Mouse (Mus musculus): Measurements from ENCODE around the gene Nrip2.
"Not testable (repeated sequence)": the region's sequence is repeated elsewhere in the genome, so short reads cannot be mapped to it uniquely, and the experiment has no call there.

The Nrip2 gene

DNA sequence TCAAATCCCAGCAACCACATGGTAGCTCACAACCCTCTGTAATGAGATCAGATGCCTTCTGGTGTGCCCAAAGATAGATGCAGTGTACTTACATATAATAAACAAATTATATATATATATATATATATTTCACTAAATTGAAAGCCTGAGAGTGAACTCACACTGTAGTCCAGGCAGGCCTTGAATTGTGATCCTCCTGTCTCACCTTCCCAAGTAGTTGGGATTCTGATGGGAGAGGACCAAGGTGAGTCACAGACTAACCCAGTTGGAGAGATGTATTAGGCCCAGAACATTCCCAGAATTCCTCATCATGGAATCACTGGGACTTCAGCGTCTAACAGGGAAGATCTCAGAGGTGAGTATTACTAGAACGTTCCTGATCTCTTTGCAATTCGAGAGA lies at the start of gene Nrip2:
TSS of gene Nrip2 (plus strand) at position 301 of the 400 bp plus-strand sequence.
- no peak for DNase-seq (ENCODE audit: low read depth in 1 of 2, low spot score in 2 of 2)

DNA sequence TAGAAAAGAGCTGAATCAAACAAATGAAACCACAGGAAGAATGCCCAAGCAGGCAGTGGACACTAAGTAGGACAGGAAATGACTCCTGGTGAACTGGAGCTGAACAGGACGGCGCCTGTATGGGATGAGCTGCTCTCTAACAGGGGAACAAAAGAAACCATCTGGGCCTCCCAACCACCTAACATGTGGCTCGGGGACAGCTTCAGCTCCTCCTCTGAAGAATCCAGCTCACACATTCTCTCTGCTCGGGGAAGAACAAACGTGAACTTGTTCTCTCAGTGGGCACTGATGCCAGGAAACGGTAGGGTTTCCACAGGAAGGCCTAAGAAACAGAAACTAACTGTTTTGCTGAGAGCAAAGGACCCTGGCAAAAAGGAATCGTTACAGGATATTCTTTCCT lies 49.4 kb upstream of the Nrip2 start:
- no peak for DNase-seq (ENCODE audit: low read depth in 1 of 2, low spot score in 2 of 2)

DNA sequence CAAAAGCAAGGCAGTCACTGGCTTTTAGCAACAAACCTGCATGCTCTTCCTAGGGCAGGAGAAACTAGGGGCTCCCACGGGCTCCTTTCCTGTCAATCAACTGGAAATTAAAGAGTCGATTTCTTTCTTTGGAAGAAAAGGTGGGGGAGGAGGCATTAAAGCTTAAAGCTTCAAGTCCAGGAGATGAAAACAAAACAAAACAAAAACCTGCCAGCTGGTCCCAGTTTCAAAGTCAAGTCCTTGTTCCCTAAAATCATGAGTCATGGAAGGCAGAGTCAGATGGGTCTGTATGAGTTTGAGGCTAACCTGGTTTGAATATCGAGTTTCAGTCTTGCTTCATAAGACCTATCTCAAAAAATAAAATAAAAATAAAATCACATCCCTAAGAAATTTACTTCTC lies 45.0 kb upstream of the Nrip2 start:
- no peak for DNase-seq (ENCODE audit: low read depth in 1 of 2, low spot score in 2 of 2)

DNA sequence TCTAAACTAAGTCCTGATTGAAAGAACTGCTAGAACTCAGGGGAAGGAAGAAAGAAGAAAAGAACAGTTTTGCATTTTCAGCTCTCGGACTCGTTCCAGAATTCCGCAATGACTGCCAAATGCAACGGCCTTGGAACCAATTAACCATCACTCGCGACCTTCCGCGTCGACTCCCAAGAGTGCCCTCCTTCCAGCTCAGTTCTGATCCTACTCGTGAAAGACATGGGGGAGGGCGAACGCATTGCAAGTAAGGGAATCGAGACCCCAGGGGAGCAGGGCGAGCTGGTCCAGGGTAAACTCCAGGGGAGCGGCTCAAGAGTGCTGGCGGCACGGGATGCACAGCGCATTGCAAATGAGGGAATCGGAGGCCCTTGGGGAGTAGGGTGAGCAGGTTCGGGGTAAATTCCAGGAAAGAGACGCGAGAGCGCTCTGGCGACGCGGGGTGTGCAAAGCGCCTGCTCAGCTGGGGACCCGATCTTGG lies 43.9 kb upstream of the Nrip2 start:
- no peak for DNase-seq (ENCODE audit: low read depth in 1 of 2, low spot score in 2 of 2)

DNA sequence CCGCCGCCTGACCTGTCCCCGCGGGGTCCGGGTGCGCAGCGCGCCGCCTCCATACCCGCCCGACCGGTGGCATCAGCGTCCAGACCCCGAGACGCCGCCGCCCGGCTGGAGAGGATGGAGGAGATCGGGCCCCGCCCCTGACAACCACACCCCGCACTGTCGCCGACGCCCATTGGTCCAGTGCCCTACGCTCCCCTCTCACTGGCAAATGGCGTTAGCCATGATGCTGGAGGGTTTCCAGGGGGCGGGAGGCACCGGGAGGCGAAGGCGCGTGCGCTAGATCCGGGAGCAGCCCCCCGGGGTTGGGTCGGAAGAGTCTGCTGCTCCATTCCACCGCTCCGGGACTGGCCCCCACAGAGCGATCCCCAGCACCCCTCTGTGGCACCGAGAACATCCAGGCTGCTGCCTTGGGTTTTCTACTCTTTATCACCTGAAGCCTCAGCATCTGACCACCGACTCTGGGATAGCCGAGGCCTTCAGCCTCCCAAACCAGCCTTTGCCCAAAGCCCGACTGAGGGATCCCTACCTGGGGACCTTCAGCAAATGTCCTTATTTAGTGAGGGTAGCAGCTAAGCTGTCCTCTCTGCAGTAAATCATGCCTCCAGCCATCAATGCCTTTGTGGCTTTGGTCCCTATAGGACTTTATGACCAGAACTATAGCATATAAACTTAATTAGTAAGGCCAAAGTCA lies 43.2 kb upstream of the Nrip2 start, which contains the start of gene Tulp3:
TSS of gene Tulp3 (minus strand) at position 126 of the 691 bp plus-strand sequence.
- DNase-seq (ENCODE audit: low read depth in 1 of 2, low spot score in 2 of 2), result peak; percentile 28 to 29

DNA sequence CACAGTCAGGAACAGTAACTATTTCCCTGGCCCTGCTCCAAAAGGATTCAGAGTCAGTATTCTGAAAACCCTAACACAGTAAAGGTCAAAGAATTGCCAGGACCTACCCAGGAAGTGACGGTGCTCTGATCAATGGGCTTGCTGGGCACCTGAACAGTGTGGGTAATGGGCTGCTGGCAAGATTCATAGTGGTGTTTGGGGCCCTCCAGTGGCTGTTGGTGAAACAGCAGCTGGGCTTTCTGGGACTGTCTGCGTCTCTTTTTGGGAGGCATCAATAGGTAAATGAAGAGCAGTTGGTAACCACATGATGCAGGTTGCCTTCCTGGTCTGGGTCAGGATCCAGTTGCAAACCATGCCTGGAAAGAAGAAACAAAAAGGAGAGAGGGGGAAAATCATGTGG lies 40.1 kb upstream of the Nrip2 start:
- DNase-seq (ENCODE audit: low read depth in 1 of 2, low spot score in 2 of 2), result no peak

DNA sequence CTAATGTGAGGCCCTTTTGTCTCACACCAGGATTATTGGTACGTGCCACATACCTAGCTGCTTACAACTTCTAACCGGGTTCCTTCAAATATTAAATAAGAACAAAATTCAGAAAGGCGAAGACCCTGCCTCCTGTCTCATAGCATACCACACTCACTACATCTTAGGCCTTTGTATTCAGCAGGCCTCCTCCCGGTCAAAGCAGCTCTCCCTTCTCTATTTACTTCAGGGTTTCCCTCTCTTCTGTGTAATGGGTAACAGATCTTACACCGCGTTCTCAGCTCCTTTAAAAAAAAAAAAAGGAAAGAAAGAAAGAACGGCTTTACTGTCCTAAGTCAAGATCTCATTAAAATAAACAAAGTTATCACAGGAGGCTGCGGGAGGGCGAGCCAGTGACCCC lies 37.2 kb upstream of the Nrip2 start:
- DNase-seq (ENCODE audit: low read depth in 1 of 2, low spot score in 2 of 2), result no peak

DNA sequence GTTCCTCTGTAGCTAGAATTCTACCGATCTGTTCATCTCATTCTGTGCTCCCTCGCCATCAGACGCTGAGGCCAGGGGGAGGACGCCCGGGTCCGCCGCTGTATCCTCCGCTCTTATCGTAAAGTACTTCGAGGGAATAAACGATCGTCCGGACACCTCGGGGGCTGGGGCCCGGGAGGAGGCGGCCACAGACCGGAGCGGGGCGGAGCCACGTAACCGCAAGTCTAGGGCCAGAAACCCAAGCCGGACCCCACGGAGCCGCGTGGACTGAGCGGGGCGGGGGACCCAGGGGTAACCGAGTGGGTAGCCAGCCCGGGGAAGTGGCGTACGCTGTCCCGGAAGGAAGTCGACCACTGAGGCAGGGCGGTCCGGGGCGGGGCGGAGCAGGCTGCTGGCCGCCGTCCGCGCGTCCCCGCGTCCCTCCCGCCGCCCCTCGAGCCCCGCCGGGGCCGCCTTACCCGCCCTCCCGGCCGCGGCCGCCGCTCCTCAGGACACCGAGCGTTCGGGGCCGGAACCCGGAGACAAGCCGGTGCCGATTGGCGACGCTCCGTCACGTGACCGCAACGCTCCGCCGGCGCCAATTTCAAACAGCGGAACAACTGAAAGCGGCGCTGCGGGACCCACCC lies 36.6 kb upstream of the Nrip2 start, which contains the start of the genes Rhno1 and Foxm1:
TSS of gene Rhno1 (minus strand) at position 531 of the 626 bp plus-strand sequence.
TSS of gene Foxm1 (plus strand) at position 587 of the 626 bp plus-strand sequence.
- peak in 1 of 2 experiments; percentile 67 for DNase-seq (ENCODE audit: low read depth in 1 of 2, low spot score in 2 of 2)

DNA sequence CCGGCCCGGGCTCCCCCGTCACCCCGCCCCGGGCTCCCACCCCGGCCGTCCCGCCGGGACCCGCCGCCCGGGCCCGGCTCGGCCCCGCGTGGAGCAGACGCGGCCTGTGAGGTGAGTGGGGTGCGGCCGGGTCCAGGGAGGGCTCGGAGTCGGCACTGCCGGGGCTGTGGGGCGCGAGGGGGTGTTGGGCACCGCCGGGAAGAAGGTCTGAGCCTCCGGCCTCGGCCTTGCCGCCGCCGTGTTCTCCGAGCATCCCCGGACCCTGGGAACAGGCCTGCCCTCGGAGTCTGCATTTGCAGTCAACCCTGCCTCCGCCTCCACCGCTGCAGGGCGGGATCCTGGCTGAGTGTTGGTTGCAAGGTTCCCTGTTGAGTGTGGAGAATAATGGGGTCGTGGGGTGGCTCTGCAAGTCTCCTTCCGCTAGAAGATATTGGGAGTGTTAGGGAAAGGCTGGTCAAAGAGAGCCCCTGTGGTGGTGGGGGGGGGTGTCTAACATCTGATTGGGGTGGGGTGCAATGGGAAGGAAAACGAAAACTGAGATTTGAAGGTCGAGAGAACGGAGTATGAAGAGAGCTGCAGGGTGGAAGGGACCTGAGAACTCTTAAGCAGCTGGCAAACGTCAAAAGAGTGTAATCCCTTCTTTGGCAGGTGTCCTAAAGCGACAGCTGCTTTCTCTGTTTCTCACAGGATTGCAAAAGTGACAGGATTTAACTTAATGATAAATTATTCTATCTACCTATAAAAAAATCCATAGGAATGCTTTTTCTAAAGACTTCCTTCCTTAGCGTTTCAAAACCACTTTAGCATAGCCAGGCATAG lies 35.9 kb upstream of the Nrip2 start:
- DNase-seq (ENCODE audit: low read depth in 1 of 2, low spot score in 2 of 2), result no peak

DNA sequence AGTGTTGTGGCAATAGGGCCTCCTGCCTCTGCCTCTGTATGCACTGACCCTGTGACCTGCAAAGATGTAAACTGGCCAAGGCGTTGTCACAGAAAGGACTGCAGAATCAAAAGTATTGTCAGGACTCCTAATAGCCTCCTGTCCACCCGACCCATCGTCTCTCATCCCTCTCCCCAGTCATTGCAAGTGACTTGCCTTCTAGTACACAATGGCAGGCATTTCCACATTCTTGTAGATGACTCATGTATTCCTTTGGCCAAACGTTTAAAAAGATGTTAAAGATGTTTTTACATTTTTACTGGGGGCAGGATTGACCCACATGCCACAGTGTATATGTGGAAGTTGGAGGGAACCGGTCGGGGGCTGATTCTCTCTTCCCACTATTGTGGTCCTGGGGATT lies 34.4 kb upstream of the Nrip2 start:
- DNase-seq (ENCODE audit: low read depth in 1 of 2, low spot score in 2 of 2), result no peak

DNA sequence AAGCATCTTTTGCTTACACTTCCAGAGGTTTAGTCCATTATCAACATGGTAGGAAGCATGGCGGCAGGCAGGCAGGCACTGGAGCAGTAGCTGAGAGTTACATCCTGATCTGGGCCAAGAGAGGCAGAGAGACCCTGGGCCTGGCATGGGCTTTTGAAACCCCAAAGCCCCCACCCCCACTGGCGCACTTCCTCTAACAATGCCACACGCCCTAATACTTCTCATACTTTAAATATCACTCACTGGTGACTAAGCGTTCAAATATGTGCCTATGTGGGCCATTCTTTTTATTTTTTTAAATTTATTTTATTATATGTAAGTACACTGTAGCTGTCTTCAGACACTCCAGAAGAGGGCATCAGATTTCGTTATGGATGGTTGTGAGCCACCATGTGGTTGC lies 32.6 kb upstream of the Nrip2 start:
- DNase-seq (ENCODE audit: low read depth in 1 of 2, low spot score in 2 of 2), result no peak

DNA sequence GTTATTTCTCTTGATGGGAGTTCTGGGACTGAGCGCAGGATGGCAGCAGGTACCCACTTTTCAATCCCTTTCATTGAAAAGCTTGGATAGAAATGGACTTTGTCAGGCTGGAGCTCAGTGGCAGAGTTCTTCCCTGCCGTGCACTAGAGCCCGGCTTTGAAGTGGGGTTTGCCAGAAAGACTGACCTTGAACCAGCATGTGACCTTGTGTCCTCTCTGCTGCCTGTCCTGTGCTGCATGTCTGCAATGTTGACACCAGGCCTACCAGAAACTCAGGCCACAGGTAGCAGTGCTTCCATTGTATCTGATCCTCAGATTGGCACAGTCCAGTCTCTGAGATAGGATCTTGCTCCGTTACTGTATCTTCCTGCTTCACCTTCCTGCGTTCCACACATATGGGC lies 29.1 kb upstream of the Nrip2 start:
- no peak for DNase-seq (ENCODE audit: low read depth in 1 of 2, low spot score in 2 of 2)

DNA sequence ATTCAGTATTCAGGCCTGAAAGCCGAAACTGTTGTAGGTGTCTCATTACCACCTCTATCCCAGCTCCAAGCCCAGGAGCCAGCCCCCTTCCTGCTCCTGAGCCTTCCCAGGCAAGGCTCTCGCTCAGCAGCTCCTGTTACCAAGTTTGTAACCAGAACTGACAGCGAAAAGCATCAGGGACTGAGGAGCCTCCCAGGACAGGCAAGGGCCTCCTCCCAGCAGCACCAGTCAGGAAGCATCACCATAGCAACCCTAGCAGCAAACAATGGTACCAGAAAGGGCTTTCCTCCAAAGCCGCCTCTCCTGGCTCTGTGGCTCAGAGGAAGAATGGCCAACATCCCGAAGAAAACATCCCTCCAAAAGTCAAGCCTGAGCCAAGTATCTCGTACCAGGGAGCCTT lies 23.9 kb upstream of the Nrip2 start, which contains the start of the genes Tex52 and Gm44596:
TSS of gene Tex52 (plus strand) at position 265 of the 400 bp plus-strand sequence.
TSS of gene Gm44596 (plus strand) at position 312 of the 400 bp plus-strand sequence.
- no peak for DNase-seq (ENCODE audit: low read depth in 1 of 2, low spot score in 2 of 2)

DNA sequence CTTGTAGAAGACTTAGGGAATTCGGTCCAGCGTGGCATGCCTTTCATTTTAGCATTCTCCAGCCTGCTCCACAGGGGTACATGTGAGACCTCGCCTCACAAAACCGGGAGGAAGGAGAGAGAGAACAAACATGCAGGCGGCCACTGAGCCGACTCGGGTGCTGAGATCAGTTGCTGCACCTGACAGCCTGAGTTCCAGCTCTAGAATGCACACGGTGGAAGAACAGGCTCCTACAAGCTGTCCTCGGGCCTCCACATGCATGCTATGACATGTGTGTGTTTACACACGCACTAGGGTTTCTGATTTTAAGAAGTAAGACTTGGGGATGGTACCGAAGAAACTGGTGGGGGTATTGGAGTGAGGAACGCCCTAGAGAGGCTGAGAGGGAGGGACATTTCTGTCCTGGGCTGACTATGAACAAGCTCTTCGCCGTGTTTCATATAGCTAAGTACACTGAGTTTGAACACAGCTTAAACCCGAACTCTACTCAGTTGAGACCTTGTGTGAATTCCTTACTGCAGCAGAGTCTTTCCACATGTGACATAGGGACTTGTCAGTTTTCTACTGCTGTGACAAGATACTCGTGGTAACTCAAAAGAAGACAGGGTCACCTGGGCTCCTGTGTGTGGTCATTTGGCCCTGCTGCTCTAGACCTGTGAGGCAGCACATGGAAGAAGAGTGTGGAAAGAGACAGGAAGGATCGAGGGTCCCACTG lies 22.6 kb upstream of the Nrip2 start:
- DNase-seq (ENCODE audit: low read depth in 1 of 2, low spot score in 2 of 2), result no peak

DNA sequence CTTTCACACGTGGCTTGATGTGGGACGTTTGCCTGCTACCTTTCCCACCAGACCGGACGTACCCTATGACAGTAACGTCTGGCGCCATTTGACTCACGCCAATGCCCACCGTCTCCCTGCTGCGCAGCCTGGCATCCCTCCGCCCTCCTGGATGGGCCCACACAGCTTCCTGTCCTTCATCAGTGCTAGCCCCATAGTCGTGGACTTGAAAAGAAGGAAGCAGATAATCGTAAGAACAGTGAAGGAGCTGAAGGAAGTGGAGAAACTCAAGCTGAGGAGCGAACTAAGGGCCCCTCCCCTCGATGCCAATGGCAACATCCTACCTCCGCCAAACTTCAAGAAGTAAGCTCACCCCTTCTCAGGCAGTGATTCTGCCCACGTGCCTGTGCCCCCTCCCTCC lies 19.5 kb upstream of the Nrip2 start:
- no peak for DNase-seq (ENCODE audit: low read depth in 1 of 2, low spot score in 2 of 2)

DNA sequence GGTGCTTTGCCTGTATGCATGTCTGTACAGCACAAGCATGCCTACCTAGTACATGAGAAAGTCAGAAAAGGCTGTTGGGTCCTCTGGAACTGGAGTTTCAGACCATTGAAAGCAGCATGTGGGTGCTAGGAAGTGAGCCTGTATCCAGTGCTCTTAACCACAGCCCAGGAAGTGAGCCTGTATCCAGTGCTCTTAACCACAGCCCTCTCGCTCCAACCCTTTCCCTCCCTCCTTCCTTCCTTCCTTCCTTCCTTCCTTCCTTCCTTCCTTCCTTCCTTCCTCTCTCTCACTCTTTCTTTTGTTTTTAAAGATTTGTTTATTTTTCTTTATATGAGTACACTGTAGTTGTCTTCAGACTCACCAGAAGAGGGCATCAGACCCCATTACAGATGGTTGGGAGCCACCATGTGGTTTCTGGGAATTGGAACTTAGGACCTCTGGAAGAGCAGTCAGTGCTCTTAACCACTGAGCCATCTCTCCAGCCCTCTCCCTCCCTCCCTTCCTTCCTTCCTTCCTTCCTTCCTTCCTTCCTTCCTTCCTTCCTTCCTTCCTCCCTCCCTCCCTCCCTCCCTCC lies 18.4 kb upstream of the Nrip2 start:
- DNase-seq (ENCODE audit: low read depth in 1 of 2, low spot score in 2 of 2), result not testable (repeated sequence)

DNA sequence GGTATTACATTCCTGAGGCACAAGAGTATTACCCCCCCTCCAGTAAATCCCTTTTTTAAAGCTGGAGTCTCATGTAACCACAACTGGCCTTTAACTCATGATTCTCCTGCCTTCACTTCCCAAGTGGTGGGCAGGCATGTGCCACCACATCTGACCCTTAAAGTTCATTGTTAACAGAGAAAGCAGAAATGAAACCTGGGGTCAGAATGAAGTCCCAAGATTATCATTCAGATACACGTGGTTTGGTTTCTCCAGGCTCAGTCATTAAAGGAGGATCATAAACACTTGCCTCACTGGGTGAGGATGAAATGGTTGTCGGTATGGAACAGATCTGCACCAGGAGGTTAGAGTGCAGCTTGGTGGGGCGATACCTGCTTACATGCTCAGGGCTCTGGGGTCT lies 17.8 kb upstream of the Nrip2 start:
- peak; percentile 26 to 37 for DNase-seq (ENCODE audit: low read depth in 1 of 2, low spot score in 2 of 2)

DNA sequence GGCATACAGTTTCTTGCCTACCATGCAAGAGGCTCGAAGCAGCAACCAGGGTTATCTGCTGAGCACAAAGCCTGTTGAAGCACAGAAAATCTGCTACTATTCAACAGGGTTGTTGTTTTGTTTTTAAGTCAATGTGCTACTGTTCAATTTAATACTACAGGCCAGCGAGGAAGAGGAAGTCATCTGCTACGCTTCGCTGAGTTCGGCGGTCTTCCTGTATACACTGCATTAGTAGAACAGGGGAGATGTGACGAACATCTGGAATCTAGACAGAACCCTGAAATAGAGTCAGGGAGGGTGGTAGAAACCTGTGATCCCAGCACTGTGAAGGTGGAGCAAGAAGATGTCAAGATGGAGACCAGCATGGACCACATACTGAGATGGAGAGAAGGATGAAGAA lies 15.3 kb upstream of the Nrip2 start:
- DNase-seq (ENCODE audit: low read depth in 1 of 2, low spot score in 2 of 2), result no peak

DNA sequence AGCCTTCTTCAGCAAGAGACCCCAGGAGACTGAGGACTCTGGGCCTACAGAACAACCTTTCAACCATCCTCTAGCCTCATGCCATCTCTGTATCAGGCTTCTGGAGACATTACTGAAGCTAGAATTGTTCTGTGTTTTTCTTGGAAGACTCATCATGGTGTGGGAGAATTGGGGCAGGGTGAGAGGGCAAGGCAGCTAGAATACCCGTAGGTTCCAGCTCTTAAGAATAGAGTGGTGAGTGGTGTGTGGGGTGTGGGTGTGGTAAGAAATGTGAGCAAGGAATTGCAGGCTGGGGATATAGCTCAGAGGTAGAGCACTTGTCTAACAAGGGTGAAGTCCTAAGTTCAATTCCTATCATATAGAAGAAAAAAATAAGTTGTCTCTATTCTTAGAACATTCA lies 14.1 kb upstream of the Nrip2 start:
- no peak for DNase-seq (ENCODE audit: low read depth in 1 of 2, low spot score in 2 of 2)

DNA sequence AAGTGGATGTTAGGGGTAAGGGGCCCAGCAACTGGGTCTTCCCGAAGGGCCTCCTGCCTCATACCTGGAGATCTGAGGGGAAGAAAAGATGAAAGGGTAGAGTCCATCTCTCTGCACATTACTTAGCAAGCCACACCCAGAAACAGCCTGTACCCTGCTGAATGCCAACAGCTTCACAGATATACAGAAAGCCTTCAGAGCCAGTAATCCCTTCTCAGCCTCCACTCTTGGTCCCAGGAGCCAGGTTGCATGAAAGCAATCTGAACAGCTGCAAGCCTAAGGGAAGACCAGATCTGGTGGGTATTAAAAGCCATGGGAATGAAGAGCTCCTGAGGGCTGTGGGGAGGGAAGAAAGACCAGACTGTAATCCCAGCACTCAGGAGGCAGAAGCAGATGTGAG lies 9.9 kb upstream of the Nrip2 start:
- no peak for DNase-seq (ENCODE audit: low read depth in 1 of 2, low spot score in 2 of 2)

DNA sequence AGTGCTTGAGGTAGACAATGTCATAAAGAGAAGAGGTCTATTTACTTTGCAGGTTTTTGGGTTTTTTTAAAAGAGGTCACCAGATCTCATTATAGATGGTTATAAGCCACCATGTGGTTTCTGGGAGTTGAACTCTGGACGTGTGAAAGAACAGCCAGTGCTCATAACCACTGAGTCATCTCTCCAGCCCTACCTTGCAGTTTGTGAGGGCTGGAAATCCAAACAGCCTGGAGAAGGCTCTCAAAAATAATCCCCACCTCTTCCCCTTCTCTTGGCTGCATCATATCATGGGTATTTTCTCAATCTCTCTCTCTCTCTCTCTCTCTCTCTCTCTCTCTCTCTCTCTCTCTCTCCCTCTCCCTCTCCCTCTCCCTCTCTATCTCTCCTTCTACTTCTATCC lies 8.4 kb upstream of the Nrip2 start:
- DNase-seq (ENCODE audit: low read depth in 1 of 2, low spot score in 2 of 2), result no peak
